Mouse (Mus musculus): Measurements from ENCODE around the gene Gm49321.

GRCm38 (mm10) chr12:74015491-74015890, 78.0 kb downstream of the Gm49321 start:
- no peak for TF ChIP-seq CTCF (IDR thresholded peaks at IDR 0.05; ENCODE audit: borderline replicate concordance, insufficient read depth, low read length)
- no peak for TF ChIP-seq POLR2A (IDR thresholded peaks at IDR 0.05; ENCODE audit: low read depth, low read length)
